Mouse (Mus musculus) C2C12 (cell line): ENCODE measurements around the gene Iqck. TPM values are rescaled to one million over a fixed set of nuclear protein-coding genes. Genes with fewer than 3 reads are reported as not detected.

ENCODE experiments used
- H3K27me3 ChIP-seq: one replicate; pipeline ENCODE4 v1.6.1; 2011; ENCODE audit not compliant: control insufficient read depth, insufficient read depth, insufficient read length
- H3K36me3 ChIP-seq: one replicate; pipeline ENCODE4 v1.6.1; 2011; ENCODE audit not compliant: control insufficient read depth, insufficient read depth
- H3K4me3 ChIP-seq: one replicate; pipeline ENCODE4 v1.5.1; 2011; ENCODE audit warnings: mild to moderate bottlenecking, control low read depth; ENCODE audit not compliant: poor library complexity, insufficient read depth, severe bottlenecking
- H3K79me2 ChIP-seq: one replicate; pipeline ENCODE4 v1.6.1; 2011; ENCODE audit not compliant: control insufficient read depth, insufficient read depth
- H3K79me3 ChIP-seq: one replicate; pipeline ENCODE4 v1.6.1; 2011; ENCODE audit warnings: low read depth, control low read depth
- H3ac ChIP-seq: one replicate; pipeline ENCODE3; 2011; ENCODE audit warnings: low read depth; ENCODE audit not compliant: control insufficient read depth, insufficient read length
- CEBPB ChIP-seq: IDR thresholded peaks from one replicate; pipeline ENCODE4 v1.6.1; 2011; ENCODE audit warnings: low read depth, mild to moderate bottlenecking, control low read depth, moderate library complexity
- CTCF ChIP-seq: IDR thresholded peaks from one replicate; pipeline ENCODE4 v1.5.1; 2011; ENCODE audit not compliant: control insufficient read depth, insufficient read depth, insufficient read length
- FOSL1 ChIP-seq: IDR thresholded peaks from one replicate; pipeline ENCODE4 v1.8.0; 2011; ENCODE audit warnings: mild to moderate bottlenecking, low read length; ENCODE audit not compliant: poor library complexity, insufficient read depth, severe bottlenecking
- MAX ChIP-seq: IDR thresholded peaks from one replicate; pipeline ENCODE4 v1.6.1; 2011; ENCODE audit warnings: mild to moderate bottlenecking, control low read depth
- MYOD1 ChIP-seq: IDR thresholded peaks from one replicate; pipeline ENCODE4 v1.6.1; 2011; ENCODE audit warnings: low read depth; ENCODE audit not compliant: control insufficient read depth, insufficient read length
- MYOG ChIP-seq: IDR thresholded peaks from one replicate; pipeline ENCODE4 v1.6.1; 2011; ENCODE audit not compliant: control insufficient read depth, insufficient read length; ENCODE audit errors: extremely low read depth
- USF1 ChIP-seq: IDR thresholded peaks from one replicate; pipeline ENCODE4 v1.6.1; 2011; ENCODE audit warnings: low read depth, mild to moderate bottlenecking, control low read depth, moderate library complexity
- polyA plus RNA-seq: library from polyadenylated mRNA; unstranded; fragments of >200 nt; fragmentation: generic; extraction: Trizol; gene quantifications from one replicate; pipeline ENCODE4 v1.2.1, GENCODE M21; 2012; ENCODE audit warnings: missing spikeins

Iqck gene
- polyA plus RNA-seq, 1 experiment: 0.53 TPM

- Histone ChIP-seq H3K79me2 (peaks cover 67% of the 10 kb centered on the region), H3ac (no peak overlapping the region), H3K27me3 (no peaks in the 10 kb centered on the region), H3K79me3 (peaks cover 27% of the 10 kb centered on the region), H3K36me3 (no peaks in the 10 kb centered on the region), H3K4me3 (no peak overlapping the region)
- TF ChIP-seq MYOD1 (no peak), CTCF (no peak), MYOG (no peak), USF1 (no peak), MAX (no peak), FOSL1 (no peak), CEBPB (no peak)
Measured at GRCm38 (mm10) chr7:118991341-118991884, 135.9 kb downstream of the Iqck start.

GRCm38 (mm10) chr7:118992080-118992560 is 136.6 kb downstream of the Iqck start:
- Histone ChIP-seq H3ac (no peak overlapping the region), H3K79me3 (peaks cover 25% of the 10 kb centered on the region), H3K36me3 (no peaks in the 10 kb centered on the region), H3K79me2 (peaks cover 67% of the 10 kb centered on the region), H3K27me3 (no peaks in the 10 kb centered on the region), H3K4me3 (no peak overlapping the region)
- TF ChIP-seq FOSL1: no peak
- TF ChIP-seq CEBPB: no peak
- TF ChIP-seq USF1: no peak
- TF ChIP-seq MYOD1: no peak
- TF ChIP-seq MAX: no peak
- no peak for TF ChIP-seq CTCF
- TF ChIP-seq MYOG: no peak

- no peak overlapping the region for H3ac ChIP-seq
- H3K79me2 ChIP-seq: peaks cover 63% of the 10 kb centered on the region
- no peaks in the 10 kb centered on the region for H3K36me3 ChIP-seq
- H3K27me3 ChIP-seq: no peaks in the 10 kb centered on the region
- TF ChIP-seq USF1 (no peak), CEBPB (no peak), MYOG (no peak), MYOD1 (no peak)
- peaks cover 23% of the 10 kb centered on the region for H3K79me3 ChIP-seq
- H3K4me3 ChIP-seq: no peak overlapping the region
Measured at GRCm38 (mm10) chr7:118992623-118993405, 137.3 kb downstream of the Iqck start.

GRCm38 (mm10) chr7:118993597-118994230 is 138.2 kb downstream of the Iqck start:
- no peaks in the 10 kb centered on the region for H3K27me3 ChIP-seq
- TF ChIP-seq MYOG: no peak
- TF ChIP-seq CTCF: no peak
- TF ChIP-seq USF1: no peak
- TF ChIP-seq CEBPB: no peak
- no peak for TF ChIP-seq FOSL1
- no peak for TF ChIP-seq MYOD1
- TF ChIP-seq MAX: no peak
- no peaks in the 10 kb centered on the region for H3K36me3 ChIP-seq

GRCm38 (mm10) chr7:118994231-118994842 is 138.8 kb downstream of the Iqck start:
- Histone ChIP-seq H3K27me3 (no peaks in the 10 kb centered on the region), H3ac (peak overlapping the region; percentile 86), H3K4me3 (peak overlapping the region; percentile 51), H3K79me3 (peaks cover 19% of the 10 kb centered on the region), H3K36me3 (no peaks in the 10 kb centered on the region), H3K79me2 (peaks cover 50% of the 10 kb centered on the region)
- TF ChIP-seq MYOG (no peak), CTCF (no peak), MAX (no peak), CEBPB (no peak), USF1 (no peak), FOSL1 (no peak), MYOD1 (no peak)

More at GRCm38 (mm10) chr7:118993597-118994230, 138.2 kb downstream of the Iqck start:
- Histone ChIP-seq H3K79me3 (peaks cover 19% of the 10 kb centered on the region), H3K79me2 (peaks cover 56% of the 10 kb centered on the region), H3ac (peak overlapping the region; percentile 86), H3K4me3 (peak overlapping the region; percentile 51)
